Mouse (Mus musculus): ENCODE results near the gene Dnaaf5. TPM values are rescaled to one million over a fixed set of nuclear protein-coding genes. Genes with fewer than 3 reads are reported as not detected.
A peak's percentile ranks its signal among the peaks of the same experiment; 100 is the strongest.

Gene Dnaaf5
- polyA plus RNA-seq, 1 experiment from 2014 or later, result 3.1 TPM

DNA sequence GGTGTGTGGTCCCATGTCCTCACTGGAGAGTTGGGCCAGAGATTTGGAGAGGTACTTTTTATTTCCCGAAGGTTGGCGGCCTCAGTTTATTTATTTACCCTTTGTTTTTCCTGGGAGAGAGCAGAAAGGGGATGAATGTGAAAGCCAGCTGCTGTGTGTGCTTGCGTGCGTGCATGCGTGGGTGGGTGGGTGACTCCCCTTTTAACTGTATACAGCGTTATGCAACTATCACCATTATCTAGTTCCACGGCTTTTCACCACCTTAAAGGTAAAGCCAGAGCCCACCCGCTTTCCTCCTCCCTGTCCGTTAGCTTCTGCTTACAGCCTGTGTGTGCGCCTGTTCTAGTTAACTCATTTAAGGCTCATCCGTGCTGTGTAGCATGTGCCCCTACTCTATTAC is 52.1 kb downstream of the Dnaaf5 start:
- 75% methylated on average over 11 of the region's 11 CpGs for WGBS
- no peak for ATAC-seq
- H3K36me3 ChIP-seq (ENCODE audit: poor library complexity, severe bottlenecking), result 0 out of 2 replicates have a peak, but pooled peaks cover 5% of the 10 kb centered on the region
- no peaks in the 10 kb centered on the region for H3K9me3 ChIP-seq (replicated peaks)
- peak overlapping the region; percentile 95 for H3K9ac ChIP-seq
- H3K4me3 ChIP-seq, result peak overlapping the region; percentile 98
- H3K4me1 ChIP-seq, result peaks cover 43% of the 10 kb centered on the region
- H3K4me2 ChIP-seq, result peak overlapping the region; percentile 91
- no peak overlapping the region for H3K27ac ChIP-seq
- no peaks in the 10 kb centered on the region for H3K27me3 ChIP-seq

DNA sequence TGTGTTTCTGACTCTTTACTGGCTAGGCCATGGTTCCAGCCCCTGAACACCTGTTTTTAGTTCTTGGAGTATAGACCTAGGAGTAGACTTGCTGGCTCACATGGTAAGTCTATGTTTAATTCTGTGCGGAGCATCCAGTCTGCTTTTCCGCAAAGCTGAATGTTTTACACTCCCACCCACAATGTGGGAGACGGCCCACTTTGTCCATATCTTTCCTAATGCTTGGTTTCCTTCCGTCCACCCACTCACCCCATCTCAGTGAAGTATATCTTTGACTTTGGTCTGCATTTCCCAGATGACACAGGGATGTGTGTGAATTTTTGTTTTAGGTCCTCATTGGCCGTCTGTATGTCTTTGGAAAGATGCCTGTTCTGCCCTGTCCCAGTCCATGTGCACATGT is 53.3 kb downstream of the Dnaaf5 start:
- 90% methylated on average over 5 of the region's 5 CpGs for WGBS
- Histone ChIP-seq H3K4me1 (peaks cover 43% of the 10 kb centered on the region), H3K36me3 (ENCODE audit: poor library complexity, severe bottlenecking) (0 out of 2 replicates have a peak, but pooled peaks cover 5% of the 10 kb centered on the region), H3K9me3 (replicated peaks) (no peaks in the 10 kb centered on the region), H3K4me3 (no peak overlapping the region), H3K27me3 (no peaks in the 10 kb centered on the region), H3K9ac (no peak overlapping the region), H3K27ac (no peak overlapping the region), H3K4me2 (no peak overlapping the region)
- ATAC-seq, result no peak

GRCm38 (mm10) chr5:139206081-139206480 is 56.1 kb downstream of the Dnaaf5 start:
- no peak overlapping the region for H3K9ac ChIP-seq
- no peak for ATAC-seq
- H3K27me3 ChIP-seq, result no peaks in the 10 kb centered on the region
- no peak overlapping the region for H3K4me2 ChIP-seq
- peaks cover 34% of the 10 kb centered on the region for H3K4me1 ChIP-seq
- 83% methylated on average over 4 of the region's 4 CpGs for WGBS
- no peak overlapping the region for H3K4me3 ChIP-seq
- H3K27ac ChIP-seq, result no peak overlapping the region
- H3K36me3 ChIP-seq (ENCODE audit: poor library complexity, severe bottlenecking), result peaks cover 26% of the 10 kb centered on the region
- H3K9me3 ChIP-seq (replicated peaks), result no peaks in the 10 kb centered on the region

DNA sequence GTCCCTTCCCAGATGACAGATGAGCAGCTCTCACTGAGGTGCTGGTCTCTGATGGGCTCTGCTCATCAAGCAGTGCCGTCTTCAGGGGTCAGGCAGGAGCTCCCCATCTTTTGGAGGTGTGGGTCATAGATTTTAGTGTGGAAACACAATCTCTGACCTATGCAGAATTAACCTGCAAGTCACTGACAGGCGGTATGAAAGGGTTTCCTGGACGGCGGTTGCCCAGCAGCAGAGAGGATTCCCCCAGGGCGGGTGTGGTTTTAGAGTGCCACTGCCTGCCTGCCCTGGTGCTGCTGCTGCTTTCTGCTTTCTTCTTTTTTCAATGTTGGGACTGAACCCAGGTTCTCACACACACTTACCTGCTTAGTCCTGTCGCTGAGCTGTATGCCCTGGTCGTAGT is 56.5 kb downstream of the Dnaaf5 start:
- no peak for ATAC-seq
- 76% methylated on average over 7 of the region's 7 CpGs for WGBS

GRCm38 (mm10) chr5:139208183-139208582 is 58.2 kb downstream of the Dnaaf5 start:
- H3K4me3 ChIP-seq, result no peak overlapping the region
- ATAC-seq, result no peak
- peaks cover 21% of the 10 kb centered on the region for H3K4me1 ChIP-seq
- H3K27ac ChIP-seq, result no peak overlapping the region
- H3K9me3 ChIP-seq (replicated peaks), result no peaks in the 10 kb centered on the region
- H3K4me2 ChIP-seq, result no peak overlapping the region
- no peak overlapping the region for H3K9ac ChIP-seq
- peaks cover 33% of the 10 kb centered on the region for H3K36me3 ChIP-seq (ENCODE audit: poor library complexity, severe bottlenecking)
- H3K27me3 ChIP-seq, result no peaks in the 10 kb centered on the region

More for the DNA sequence above, 56.5 kb downstream of the Dnaaf5 start:
- Histone ChIP-seq H3K9ac (no peak overlapping the region), H3K27me3 (no peaks in the 10 kb centered on the region), H3K4me3 (no peak overlapping the region), H3K4me2 (no peak overlapping the region), H3K27ac (no peak overlapping the region), H3K4me1 (peaks cover 30% of the 10 kb centered on the region), H3K9me3 (replicated peaks) (no peaks in the 10 kb centered on the region), H3K36me3 (ENCODE audit: poor library complexity, severe bottlenecking) (peaks cover 27% of the 10 kb centered on the region)

- no peak overlapping the region for H3K27ac ChIP-seq
- no peak overlapping the region for H3K9ac ChIP-seq
- H3K4me3 ChIP-seq, result no peak overlapping the region
- H3K4me2 ChIP-seq, result no peak overlapping the region
- no peak for ATAC-seq
- peaks cover 29% of the 10 kb centered on the region for H3K36me3 ChIP-seq (ENCODE audit: poor library complexity, severe bottlenecking)
- H3K9me3 ChIP-seq (replicated peaks), result no peaks in the 10 kb centered on the region
- no peaks in the 10 kb centered on the region for H3K27me3 ChIP-seq
- 89% methylated on average over 10 of the region's 10 CpGs for WGBS
- peaks cover 21% of the 10 kb centered on the region for H3K4me1 ChIP-seq
Observed at GRCm38 (mm10) chr5:139208871-139209684, 59.1 kb downstream of the Dnaaf5 start.

DNA sequence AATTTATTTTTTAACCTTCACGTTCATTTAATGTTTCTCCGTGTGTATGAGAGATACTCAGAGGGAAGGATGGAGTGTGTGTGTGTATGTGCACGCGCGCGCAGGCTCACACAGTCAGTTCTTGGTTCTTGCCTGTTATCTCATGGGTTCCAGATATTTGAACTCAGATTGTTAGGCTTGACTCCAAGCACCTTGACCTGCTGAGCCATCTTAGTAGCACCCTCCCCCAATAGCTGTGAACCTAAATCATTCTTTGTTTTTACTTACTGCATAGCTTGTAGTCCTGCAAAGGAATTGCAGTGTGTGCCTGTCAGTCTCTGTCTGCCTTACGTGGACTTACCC is 59.6 kb downstream of the Dnaaf5 start:
- Histone ChIP-seq H3K4me2 (no peak overlapping the region), H3K4me3 (no peak overlapping the region), H3K27me3 (no peaks in the 10 kb centered on the region), H3K9me3 (replicated peaks) (no peaks in the 10 kb centered on the region), H3K9ac (no peak overlapping the region), H3K4me1 (peaks cover 18% of the 10 kb centered on the region), H3K27ac (no peak overlapping the region), H3K36me3 (ENCODE audit: poor library complexity, severe bottlenecking) (peaks cover 29% of the 10 kb centered on the region)
- 94% methylated on average over 7 of the region's 7 CpGs for WGBS
- no peak for ATAC-seq

DNA sequence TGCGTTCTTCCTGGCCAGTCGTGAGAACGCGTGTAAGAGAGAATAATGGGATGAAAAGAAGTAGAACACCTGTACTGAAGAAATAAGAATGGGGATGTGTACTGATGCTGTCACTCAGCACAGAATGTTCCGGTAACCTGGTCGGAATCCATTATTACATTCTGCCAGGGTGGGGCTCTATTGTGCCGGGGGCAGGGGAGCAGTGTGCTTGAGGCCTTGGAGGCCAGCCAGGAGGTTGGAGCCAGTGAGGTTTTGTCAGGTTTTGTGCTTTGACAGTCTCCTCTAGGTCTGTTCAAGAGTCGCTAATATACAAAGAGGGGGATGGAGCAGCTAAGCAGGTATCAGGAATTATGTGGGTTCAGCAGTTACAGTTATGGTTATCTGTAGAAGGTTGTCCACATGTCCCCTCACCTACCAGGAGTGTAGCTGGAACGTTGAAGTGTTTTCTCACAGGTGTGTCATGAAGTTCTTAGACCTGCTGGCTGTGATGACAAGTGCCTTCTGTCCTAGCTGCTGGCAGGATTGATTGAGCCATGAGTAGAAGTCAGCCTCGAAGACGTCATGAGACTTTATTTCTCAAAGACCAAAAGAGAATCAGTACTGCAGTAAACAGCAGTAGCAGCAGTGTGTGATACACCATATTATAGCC is 61.8 kb downstream of the Dnaaf5 start:
- Histone ChIP-seq H3K4me3 (no peak overlapping the region), H3K4me2 (no peak overlapping the region), H3K27me3 (no peaks in the 10 kb centered on the region), H3K36me3 (ENCODE audit: poor library complexity, severe bottlenecking) (peaks cover 50% of the 10 kb centered on the region), H3K9me3 (replicated peaks) (no peaks in the 10 kb centered on the region), H3K4me1 (peaks cover 4% of the 10 kb centered on the region), H3K27ac (no peak overlapping the region), H3K9ac (no peak overlapping the region)
- 85% methylated on average over 11 of the region's 11 CpGs for WGBS
- ATAC-seq, result no peak

GRCm38 (mm10) chr5:139214298-139214697 is 64.3 kb downstream of the Dnaaf5 start:
- H3K27ac ChIP-seq, result no peak overlapping the region
- peaks cover 48% of the 10 kb centered on the region for H3K36me3 ChIP-seq (ENCODE audit: poor library complexity, severe bottlenecking)
- H3K9me3 ChIP-seq (replicated peaks), result no peaks in the 10 kb centered on the region
- H3K9ac ChIP-seq, result no peak overlapping the region
- no peak overlapping the region for H3K4me3 ChIP-seq
- H3K27me3 ChIP-seq, result no peaks in the 10 kb centered on the region
- ATAC-seq, result no peak
- peaks cover 4% of the 10 kb centered on the region for H3K4me1 ChIP-seq
- H3K4me2 ChIP-seq, result no peak overlapping the region

DNA sequence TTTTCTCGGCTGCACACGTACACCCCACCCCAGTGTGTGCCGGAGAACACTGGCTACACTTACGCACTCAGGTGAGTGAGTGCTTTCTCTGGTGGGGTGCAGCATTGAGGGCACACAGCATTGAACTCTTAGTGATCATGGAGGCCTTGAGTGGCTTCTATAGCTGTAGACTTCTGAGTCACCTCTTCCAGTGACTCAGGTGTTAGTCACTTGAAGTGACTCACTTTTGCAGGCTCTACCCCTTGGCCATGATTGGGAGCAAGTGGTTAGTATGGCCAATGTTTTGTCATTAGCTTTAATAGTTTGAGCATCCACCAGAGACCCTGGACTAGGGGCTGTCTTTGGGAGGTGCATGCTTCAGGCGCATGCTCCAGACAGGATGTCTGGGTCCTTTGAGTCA is 65.2 kb downstream of the Dnaaf5 start:
- Histone ChIP-seq H3K4me3 (no peak overlapping the region), H3K27ac (no peak overlapping the region), H3K9me3 (replicated peaks) (no peaks in the 10 kb centered on the region), H3K4me1 (peaks cover 4% of the 10 kb centered on the region), H3K9ac (no peak overlapping the region), H3K36me3 (ENCODE audit: poor library complexity, severe bottlenecking) (peaks cover 42% of the 10 kb centered on the region), H3K4me2 (no peak overlapping the region), H3K27me3 (no peaks in the 10 kb centered on the region)
- WGBS, result 95% methylated on average over 5 of the region's 5 CpGs
- no peak for ATAC-seq

- Histone ChIP-seq H3K27me3 (no peaks in the 10 kb centered on the region), H3K9me3 (replicated peaks) (no peaks in the 10 kb centered on the region), H3K4me2 (no peak overlapping the region), H3K4me3 (no peak overlapping the region), H3K27ac (no peak overlapping the region), H3K36me3 (ENCODE audit: poor library complexity, severe bottlenecking) (peaks cover 40% of the 10 kb centered on the region), H3K9ac (no peak overlapping the region), H3K4me1 (peaks cover 4% of the 10 kb centered on the region)
- WGBS, result 91% methylated on average over 2 of the region's 2 CpGs
- ATAC-seq, result no peak
Observed at GRCm38 (mm10) chr5:139216121-139216520, 66.1 kb downstream of the Dnaaf5 start.

GRCm38 (mm10) chr5:139216774-139217173 is 66.8 kb downstream of the Dnaaf5 start:
- Histone ChIP-seq H3K9me3 (replicated peaks) (no peaks in the 10 kb centered on the region), H3K36me3 (ENCODE audit: poor library complexity, severe bottlenecking) (peaks cover 43% of the 10 kb centered on the region), H3K9ac (no peak overlapping the region), H3K4me1 (peaks cover 2% of the 10 kb centered on the region), H3K4me3 (no peak overlapping the region), H3K27me3 (no peaks in the 10 kb centered on the region), H3K27ac (no peak overlapping the region), H3K4me2 (no peak overlapping the region)
- 90% methylated on average over 3 of the region's 3 CpGs for WGBS
- ATAC-seq, result no peak
